Mouse (Mus musculus) spleen, postnatal 10 days (tissue): ENCODE data around the gene Arhgef12.

Experiments used
- DNase-seq, 2 experiments: peaks; one replicate each; pipeline ENCODE4 v3.0.0; 2021 to 2022; ENCODE audit warnings: low spot score in 2 of 2

The Arhgef12 gene

DNA sequence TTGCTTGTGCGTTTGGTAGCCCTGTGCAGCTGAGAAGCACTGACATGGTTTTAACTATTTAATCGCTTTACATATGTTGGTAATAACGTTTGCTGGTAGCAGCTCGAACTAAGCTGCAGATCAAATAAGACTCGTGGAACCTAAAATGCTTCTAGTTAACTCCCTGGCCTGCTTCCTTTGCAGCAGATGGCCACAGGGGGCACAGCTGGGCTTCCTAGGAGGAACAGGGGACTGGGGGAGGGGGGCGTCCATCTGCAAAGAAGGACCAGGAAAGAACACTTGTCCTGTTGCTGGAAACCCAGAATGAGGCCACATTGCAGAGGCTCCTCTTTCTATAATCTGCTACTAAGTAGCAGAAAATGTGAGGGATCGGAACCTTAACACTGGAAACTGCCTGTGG lies 186.8 kb downstream of the Arhgef12 start:
- DNase-seq = no peak

DNA sequence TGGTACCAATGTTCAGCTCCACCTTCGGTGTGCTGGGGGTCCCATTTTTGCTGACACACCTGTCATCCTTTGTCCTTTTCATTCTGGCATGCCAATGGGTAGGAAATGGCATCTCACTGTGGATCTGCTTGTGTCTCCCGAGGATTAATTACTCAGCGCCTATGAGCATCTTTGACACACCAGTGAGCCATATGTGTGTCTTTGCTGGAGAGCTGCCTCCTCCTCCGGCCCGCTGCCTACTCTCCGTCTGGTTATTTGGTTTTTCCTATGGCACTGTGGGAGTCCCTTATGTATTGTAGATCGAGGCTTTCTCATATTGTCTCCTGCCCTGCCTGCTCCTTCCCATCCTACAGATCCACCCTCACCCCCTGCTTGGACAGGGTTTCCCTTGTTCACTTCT lies 189.1 kb downstream of the Arhgef12 start:
- no peak for DNase-seq
